Mouse (Mus musculus) layer of hippocampus, adult 11-12 months (tissue): ENCODE data around the gene Ifit2.
"Not testable (repeated sequence)": the region's sequence is repeated elsewhere in the genome, so short reads cannot be mapped to it uniquely, and the experiment has no call there.

ENCODE experiments used
- DNase-seq: peaks from one replicate; pipeline ENCODE4 v3.0.0; 2022; ENCODE audit warnings: low spot score

The Ifit2 gene

DNA sequence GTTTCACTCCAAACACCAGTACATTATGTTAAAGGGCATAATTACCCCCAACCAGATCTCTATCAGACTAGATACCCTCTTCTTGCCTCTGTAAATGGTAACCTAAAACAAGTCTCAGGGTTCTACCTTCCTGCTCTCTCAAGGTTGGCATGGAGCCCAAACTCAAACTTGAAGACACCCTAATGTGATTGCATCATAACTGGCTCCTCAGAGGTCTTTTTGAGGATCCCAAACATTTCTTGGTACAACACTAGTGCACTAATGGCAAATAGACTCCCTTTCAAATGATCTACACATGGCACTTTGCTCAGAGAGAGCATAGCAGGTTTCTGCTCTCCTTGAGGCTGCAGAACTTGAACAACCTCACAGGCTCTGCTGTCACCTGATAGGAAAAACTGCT, 46.3 kb downstream of the Ifit2 start:
- DNase-seq: no peak

DNA sequence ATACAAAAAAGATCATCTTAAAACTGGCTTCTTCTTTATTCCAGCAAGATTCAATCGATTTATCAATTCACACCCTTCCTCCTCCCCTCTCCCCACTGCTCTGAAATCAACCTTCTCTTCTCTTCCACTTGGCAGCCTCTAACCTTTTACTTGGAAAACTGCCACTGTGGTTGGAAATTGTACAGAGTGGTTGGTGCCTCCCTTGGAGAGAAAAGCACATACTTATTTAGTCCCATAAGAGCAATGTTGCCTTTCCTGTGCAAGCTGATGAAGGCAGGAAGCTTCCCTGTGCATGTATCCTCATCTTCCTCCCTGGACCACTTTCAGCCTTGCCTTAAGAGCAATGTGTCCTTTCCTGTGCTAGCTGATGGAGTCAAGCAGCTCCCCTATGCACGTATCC, 47.8 kb downstream of the Ifit2 start:
- DNase-seq: peak; percentile 62

DNA sequence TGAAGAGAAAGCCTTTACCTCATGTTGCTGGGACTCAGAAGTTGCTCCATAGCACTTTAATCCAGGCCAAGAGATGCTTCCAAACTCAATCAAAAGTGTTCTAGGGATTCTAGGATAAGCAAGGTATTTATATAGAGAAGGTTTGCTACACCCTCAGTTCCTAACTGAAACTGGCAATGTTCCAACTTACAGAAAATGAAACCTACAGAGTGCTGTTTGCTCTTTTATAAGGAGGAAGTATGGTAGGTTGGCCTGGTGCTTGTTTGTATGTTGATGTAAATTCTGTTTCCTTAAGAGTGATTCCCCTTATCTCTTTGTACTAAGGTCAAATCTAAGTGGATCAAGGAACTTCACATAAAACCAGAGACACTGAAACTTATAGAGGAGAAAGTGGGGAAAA, 48.8 kb downstream of the Ifit2 start:
- DNase-seq: not testable (repeated sequence)

DNA sequence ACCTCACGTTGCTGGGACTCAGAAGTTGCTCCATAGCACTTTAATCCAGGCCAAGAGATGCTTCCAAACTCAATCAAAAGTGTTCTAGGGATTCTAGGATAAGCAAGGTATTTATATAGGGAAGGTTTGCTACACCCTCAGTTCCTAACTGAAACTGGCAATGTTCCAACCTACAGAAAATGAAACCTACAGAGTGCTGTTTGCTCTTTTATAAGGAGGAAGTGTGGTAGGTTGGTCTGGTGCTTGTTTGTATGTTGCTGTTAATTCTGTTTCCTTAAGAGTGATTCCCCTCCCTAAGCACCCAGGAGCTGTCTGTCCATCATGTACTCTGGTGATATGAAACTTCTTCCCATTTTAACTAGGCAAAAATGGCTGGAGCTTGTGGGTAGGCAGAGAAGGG, 51.4 kb downstream of the Ifit2 start, which contains the start of gene Ifit1bl1:
TSS of gene Ifit1bl1 (minus strand) at position 69 of the 400 bp plus-strand sequence.
- not testable (repeated sequence) for DNase-seq

DNA sequence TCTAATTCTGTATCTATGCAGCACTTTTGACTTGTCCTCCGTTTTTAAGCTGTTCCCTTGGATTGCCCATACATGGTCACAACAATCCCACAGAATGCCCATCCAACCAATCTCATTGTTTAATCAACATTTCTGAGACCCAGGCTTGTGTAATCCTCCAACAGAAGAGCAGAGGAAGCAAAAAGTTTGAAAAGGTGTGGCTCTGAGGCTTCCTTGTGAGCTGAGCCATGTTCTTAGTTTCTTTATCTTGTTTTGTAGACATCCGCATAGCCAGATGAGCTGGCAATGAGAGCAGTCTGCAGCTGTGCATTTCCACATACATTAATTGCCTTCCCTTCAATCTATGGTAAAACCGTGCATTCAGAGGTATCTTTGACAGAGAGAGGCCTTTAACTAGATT, 55.0 kb downstream of the Ifit2 start:
- no peak for DNase-seq

DNA sequence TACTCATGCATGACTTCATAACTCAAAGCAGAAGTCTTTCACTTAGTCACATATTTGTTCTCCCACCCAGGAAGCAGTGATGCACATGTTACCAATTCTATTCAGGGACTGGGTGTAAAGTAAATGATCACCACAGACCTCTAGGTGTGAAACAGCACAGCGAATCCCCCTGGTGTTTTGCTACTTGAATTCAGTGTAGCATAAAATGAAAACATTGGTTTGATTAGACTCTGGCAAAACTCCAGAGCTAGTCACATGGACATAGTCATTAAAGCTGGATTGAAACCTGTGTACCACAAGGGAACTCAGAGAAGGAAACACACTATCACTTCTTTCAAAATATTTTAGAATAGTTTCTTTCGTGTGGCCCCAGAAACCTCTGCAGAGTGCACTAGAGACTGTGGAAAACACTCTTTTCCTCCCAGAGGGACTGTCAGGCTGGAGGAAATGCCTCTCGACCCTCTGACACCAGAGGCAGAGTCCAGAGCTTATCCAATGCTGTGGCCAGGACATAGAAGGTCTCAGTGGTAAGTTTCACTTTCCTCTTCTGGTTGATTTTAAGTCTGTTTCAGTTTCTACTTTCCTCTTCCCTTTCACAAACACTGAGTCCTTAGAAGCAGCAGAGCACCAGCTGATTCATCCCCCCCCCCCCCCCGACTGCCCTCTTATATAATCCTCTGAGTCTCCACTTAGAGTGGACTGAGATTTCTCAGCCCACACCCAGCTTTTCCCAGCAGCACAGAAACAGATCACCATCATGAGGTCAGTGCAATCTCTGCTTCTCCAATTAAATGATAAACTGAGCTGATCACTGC, 57.0 kb downstream of the Ifit2 start, which contains the start of gene Ifit3b:
TSS of gene Ifit3b (plus strand) at position 734 of the 815 bp plus-strand sequence.
- not testable (repeated sequence) for DNase-seq

DNA sequence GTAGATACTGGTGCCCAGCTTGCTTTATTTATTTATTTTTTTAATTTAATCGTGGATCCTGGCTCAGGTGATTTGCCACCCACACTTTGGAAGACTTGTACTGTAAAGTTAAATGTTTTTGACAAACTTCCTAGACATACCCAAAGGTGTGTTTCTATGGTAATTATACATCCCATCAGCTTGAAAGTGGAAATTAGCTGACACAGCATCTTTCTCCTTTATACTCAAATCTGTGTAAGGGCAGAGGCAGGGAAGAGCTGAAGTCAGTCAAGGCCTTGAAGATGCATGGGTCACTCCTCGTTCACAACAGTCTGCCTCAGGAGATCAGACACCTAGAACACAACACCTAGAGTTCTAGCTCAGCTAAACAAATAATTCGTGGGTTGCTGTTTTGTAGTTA, 59.6 kb downstream of the Ifit2 start:
- DNase-seq: not testable (repeated sequence)

DNA sequence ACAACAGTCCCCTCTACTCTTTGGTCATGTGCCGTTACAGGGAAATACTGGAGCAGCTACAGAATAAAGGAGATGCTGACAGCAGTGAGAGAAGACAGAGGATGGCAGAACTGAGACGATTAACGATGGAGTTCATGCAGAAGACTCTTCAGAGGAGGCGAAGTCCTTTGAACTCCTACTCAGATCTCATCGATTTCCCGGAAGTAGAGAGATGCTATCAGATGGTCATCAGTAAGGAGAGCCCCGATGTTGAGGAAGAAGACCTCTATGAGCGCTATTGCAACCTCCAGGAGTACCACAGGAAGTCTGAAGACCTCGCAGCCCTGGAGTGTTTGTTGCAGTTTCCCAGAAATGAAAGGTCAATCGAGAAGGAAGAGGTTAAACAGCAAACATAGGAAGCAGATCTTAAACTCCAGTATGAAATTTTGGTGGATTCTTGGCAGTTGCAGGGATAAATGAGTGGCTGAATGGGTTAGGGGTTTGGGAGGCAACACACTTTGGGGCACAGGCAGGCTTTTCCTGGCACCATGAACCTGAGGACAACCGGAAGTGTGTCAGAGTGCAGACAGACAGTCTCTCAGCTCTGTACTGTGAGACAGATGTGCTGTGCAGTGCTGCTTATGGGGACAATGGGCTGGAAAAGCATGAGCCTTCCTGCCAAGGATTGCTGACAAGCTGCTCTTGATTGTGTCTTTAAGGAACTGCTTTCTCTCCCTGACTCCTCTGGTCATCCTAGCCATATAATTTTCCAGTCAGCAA, 61.9 kb downstream of the Ifit2 start:
- not testable (repeated sequence) for DNase-seq

DNA sequence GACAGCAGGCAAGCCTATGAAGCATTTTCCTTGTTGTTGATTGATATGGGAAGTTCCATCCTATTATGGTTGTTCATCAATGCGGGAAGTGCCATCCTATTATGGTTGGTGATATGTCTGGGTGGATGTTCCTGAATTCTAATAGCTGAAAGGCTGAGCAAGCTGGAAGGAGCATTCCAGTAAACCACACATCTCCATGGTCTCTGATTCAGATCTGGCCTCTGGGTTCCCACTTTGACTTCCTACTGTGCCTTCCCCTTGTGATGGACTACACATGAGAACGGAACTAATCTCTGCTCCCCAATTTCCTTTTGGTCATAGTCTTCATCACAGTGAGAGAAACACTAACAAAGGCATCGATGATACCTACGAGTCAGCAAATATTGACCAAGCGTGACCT, 70.4 kb downstream of the Ifit2 start:
- no peak for DNase-seq

DNA sequence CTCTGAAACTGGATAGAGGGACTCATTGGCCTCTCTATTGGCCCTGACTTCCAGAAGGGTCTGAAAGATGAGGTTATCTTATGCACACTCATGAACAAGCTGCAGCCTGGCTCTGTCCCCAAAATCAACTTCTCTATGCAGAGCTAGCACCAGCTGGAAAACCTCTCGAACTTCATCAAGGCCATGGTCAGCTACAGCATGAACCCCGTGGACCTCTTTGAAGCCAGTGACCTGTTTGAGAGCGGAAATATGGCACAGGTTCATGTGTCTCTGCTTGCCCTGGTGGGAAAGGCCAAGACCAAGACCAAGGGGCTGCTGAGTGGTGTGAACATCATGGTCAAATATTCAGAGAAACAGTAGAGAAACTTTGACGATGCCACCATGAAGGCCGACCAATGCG, 73.3 kb downstream of the Ifit2 start:
- DNase-seq: no peak

DNA sequence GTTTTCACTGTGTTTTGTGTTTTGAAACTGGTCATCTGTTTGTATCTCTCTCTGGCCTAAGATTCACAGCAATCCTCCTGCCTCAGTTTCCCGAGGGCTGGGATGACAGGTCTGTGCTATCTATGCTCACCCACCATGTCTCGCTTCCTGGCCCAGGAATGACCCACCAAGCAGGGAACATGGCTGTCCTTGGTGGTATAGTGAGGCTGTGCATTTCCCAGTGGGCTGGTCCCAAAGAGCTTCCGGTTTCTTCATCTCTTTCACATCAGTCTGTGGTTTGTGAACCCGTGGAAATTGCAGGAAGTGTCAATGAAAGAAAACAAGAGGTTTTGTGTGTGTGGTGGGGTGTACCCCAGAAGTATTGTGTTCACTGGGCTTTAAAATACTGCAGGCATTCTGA, 74.2 kb downstream of the Ifit2 start:
- DNase-seq: no peak
